Mouse (Mus musculus): Measurements from ENCODE around the gene AL731706.1.
"Not testable (repeated sequence)": the region's sequence is repeated elsewhere in the genome, so short reads cannot be mapped to it uniquely, and the experiment has no call there.

AL731706.1 gene

GRCm38 (mm10) chr2:136891068-136891950 is at the start of gene AL731706.1, which contains the start of the genes Slx4ip and Mkks:
Gene AL731706.1, minus strand, starts transcription at chr2:136891389.
Gene Slx4ip, plus strand, starts transcription at chr2:136891218.
Gene Mkks, minus strand, starts transcription at chr2:136891389.
- peak; percentile 98 for DNase-seq

GRCm38 (mm10) chr2:136938249-136938648 is 47.1 kb upstream of the AL731706.1 start:
- no peak for DNase-seq

DNA sequence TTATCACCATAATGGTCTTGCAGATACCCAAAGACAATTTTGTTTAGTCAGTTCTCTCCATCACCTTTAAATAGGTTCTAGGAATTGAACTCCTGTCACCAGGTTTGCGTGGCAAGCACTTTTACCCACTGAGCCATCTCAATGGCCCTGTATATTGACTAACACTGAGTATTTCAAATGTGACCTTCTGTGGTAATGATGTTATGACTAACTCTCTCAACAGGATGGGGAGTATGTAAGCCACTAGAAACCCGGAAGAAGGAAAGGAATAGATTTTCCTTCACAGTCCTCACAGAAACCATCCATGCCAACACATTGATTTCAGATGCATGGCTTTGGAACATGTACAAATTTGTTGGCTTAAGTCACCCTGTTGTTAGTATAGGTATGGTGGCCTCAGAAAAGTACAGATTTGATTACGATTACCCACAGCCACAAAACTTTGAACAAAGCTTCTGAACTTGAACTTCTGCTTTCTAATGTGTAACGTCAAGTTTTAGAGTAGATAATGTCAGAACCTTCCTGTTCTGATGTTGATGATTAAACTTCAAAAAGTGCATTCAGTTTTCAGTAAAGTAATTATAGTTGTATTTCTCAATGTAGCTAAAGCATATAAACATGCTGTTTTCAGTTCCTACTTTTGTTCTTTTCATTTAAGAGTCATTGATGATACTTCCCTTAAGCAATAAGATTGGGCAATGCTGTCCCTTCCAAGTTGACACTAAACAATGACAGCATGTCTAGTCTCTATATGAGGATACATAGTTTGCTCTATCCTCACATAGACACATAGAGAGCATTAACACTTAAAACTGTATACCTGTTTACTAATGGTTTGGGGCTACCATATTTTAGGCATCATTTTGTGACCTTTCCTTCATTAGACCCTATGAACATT is 45.5 kb upstream of the AL731706.1 start:
- no peak for DNase-seq

- DNase-seq, result no peak
Measured at GRCm38 (mm10) chr2:136921003-136921408, 29.8 kb upstream of the AL731706.1 start.

- no peak for DNase-seq
Measured at GRCm38 (mm10) chr2:136920257-136920993, 29.2 kb upstream of the AL731706.1 start.

DNA sequence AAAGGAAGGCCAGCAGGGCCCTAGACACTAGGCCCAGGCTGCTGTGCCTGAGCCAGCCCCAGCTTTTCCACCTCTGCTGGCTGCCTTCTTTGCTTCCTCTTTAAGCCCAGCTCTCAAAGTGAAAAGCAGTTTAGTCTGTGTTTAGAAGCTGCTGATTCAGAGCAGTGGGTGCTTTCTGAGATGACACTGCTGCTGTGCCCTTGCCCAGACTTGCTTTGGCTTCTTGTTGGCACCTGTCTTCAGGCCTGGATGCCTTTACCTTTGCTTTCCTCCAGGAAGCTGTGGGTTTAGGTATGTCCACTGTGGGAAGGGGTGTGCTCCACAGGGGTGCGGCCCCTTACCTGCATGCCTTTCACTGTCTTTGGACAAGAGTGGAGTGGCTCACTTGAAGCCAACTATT is 28.2 kb upstream of the AL731706.1 start:
- no peak for DNase-seq

GRCm38 (mm10) chr2:136914334-136914902 is 23.2 kb upstream of the AL731706.1 start:
- DNase-seq, result no peak

GRCm38 (mm10) chr2:136913021-136913420 is 21.8 kb upstream of the AL731706.1 start:
- DNase-seq, result no peak

DNA sequence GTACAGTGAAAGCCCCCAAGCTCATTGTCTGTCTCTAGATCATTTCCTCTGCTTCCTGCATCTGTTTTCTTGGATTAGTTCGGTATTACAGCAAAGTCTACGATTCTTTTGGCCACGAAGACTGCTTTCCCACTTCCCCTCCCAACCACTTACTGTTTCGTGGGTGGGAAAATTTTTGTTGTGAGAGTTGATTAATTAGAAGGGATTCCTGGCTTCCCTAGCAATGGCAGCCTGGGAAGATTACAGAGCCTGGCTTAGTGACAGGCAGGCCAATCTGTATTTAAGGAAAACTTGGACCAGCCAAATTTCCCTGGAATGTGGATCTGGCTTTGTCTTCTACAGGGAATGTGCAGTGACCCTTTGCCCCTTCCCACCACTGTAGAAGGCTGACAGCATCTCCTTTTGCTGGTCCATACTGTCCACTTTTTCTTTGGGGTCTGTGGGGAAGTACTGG is 20.8 kb upstream of the AL731706.1 start:
- DNase-seq, result no peak

DNA sequence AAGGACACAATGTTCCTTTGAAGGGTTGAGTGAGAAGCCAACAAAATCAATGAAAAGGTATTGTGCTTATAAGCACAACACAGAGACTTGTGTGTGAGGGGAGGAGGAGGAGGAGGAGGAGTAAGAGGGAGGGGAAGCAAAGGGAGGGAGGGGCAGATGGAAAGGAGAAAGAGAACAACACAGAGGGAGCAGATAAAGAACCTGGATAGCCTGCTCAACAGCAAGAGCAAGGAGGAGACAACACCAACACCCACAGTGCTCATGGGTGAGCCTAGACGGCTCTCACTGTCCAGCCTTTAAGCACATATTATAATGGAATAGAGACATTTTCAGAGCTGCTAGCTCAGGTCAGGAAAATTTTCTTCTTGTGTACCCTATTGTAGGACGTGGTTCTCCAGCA is 18.1 kb upstream of the AL731706.1 start:
- no peak for DNase-seq

DNA sequence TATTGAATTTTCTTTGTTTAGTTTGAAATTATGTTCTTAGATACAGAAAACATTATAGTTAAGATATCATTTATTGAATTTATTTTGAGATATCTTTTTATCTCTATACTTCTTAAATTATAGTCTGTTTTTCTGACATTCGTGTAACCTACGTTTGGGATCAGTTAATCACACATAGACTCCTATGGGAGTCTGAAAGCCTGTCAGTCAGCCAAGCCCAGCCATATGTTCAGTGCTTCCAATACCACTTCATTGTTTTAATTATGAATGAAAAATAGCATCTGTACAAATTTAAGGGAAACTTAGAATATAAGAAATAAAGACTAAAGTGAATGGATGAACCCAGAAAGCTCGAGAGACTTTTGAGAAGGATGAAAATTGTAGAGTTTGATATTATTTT is 17.4 kb upstream of the AL731706.1 start:
- DNase-seq, result no peak

GRCm38 (mm10) chr2:136896131-136896530 is 4.9 kb upstream of the AL731706.1 start:
- no peak for DNase-seq

DNA sequence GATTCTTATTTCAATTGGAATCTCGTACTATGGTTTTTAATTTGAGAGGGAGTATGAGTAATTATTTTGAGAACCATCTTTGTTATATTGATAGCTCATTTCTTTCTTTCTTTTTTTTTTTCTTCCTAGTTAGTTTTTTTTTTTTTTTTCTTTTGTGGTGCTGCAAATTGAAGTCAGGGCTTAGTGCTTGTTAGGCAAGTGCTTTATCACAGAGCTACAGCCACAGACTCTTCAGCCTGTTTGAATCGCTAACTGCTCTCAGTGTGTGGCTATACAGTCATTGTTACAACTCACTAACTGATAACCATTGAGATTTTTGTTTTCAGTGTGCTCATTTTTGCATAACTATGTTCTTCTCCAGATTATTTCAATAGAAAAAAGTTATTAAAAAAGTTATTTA is 3.3 kb upstream of the AL731706.1 start:
- no peak for DNase-seq

- DNase-seq, result peak; percentile 96
Measured at GRCm38 (mm10) chr2:136891951-136892371, 772 bp upstream of the AL731706.1 start.

DNA sequence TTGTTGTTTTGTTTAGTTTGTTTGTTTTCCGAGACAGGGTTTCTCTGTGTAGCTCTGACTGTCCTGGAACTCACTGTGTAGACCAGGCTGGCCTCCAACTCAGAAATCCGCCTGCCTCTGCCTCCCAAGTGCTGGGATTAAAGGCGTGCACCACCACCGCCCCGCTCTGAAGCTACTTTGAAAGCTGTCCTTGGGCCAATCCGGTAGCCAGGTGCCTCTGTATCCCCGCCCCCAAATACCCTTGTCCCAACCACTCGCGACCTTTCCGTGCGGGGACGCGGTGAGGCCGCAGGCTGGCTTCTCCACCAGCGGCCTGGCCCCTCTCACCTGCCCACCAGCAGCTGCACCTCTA is 497 bp downstream of the AL731706.1 start:
- not testable (repeated sequence) for DNase-seq

DNA sequence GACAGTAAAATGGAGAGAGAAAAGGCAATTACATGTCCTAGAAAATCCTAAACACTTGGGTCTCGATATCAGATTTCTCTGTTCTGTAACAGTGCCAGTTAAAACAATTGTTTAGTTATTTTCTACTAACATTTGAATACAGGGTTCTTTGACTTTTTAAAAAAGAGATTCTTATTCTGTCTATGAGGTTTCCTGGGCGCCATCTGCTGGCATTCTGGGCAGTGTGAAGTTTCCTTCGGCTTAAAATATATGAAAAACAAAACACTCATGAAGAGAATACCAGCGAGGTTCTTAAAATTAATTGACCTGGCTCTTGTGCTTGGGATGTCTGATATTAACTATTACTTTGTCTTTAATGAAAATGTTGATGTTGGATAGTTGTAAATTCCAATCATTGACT is 4.3 kb downstream of the AL731706.1 start:
- DNase-seq, result peak; percentile 39

DNA sequence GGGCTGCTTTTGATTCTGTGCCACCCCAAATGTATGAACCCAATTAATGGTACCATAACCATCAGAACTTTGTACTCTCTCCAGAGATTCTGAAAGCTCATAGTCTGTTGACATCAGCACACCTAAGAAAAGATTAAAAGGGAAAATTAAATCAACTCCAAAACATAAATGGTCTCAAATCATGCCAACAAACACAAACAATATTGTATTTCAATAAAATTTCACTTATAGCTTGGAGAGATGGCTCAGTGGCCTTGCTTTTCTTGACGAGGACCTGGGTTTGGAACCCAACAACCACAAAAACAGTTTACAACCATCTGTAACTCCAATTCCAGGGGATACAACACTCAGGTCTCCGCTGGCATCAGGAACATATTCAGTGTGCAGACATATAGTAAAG is 5.6 kb downstream of the AL731706.1 start, which contains the start of gene AL731706.2:
Gene AL731706.2 (minus strand): TSS at position 101 of the 400 bp plus-strand sequence.
- DNase-seq, result no peak

GRCm38 (mm10) chr2:136854543-136855388 is 36.4 kb downstream of the AL731706.1 start:
- no peak for DNase-seq

- DNase-seq, result no peak
Measured at GRCm38 (mm10) chr2:136850366-136850765, 40.8 kb downstream of the AL731706.1 start.

GRCm38 (mm10) chr2:136837994-136838393 is 53.2 kb downstream of the AL731706.1 start:
- DNase-seq, result no peak

- peak; percentile 51 for DNase-seq
Measured at GRCm38 (mm10) chr2:136835882-136836281, 55.3 kb downstream of the AL731706.1 start.
